In genomic region chr11:71517377-71517776, GRCm38 (mm10) we compare ENCODE assay signal across 14 mouse cellular contexts.
DNase-seq lines count a peak whose midpoint lies in the region; ATAC-seq and TF ChIP-seq lines count a peak whose summit lies in the region.
"Had no signal": no experiment of that assay in that cellular context is flagged by ENCODE, and none has a peak within 500 bp of the region (broad histone marks: within the 10 kb centered on the region; RNA-seq: fewer than 3 reads in every experiment).

No protein-coding gene starts in this region.

- ATAC-seq in heart, embryonic 11.5 days (replicated peaks; ENCODE audit: insufficient number of reproducible peaks, low FRiP score, low TSS enrichment): no peak
- peak; percentile 61; the same call in 1 of the 2 replicates for ATAC-seq in forebrain, embryonic 15.5 days (replicated peaks)
- peak; percentile 56 for ATAC-seq in midbrain, embryonic 15.5 days (replicated peaks)

- 29% methylated on average over 5 of the region's 5 CpGs for WGBS in heart, embryonic 11.5 days (ENCODE audit: insufficient replicate concordance)
- 4% methylated on average over 5 of the region's 5 CpGs for WGBS in forebrain, embryonic 15.5 days
- WGBS in midbrain, embryonic 15.5 days: 16% methylated on average over 5 of the region's 5 CpGs

- intact Hi-C loops in left cerebral cortex, adult 2 months (cut with DNase I): no loop called here

- no peak overlapping the region for H3K9ac ChIP-seq in heart, embryonic 11.5 days (ENCODE audit: low read depth, low read length)
- H3K9ac ChIP-seq in forebrain, embryonic 15.5 days (replicated peaks): no peak overlapping the region
- no peak overlapping the region for H3K9ac ChIP-seq in midbrain, embryonic 15.5 days
- H3K9ac ChIP-seq: embryonic facial prominence, embryonic 12.5 days; stomach, embryonic 15.5 days had no signal

- H3K27me3 ChIP-seq in heart, embryonic 11.5 days (ENCODE audit: control insufficient read depth, insufficient read depth, low read length): no peaks in the 10 kb centered on the region
- H3K27me3 ChIP-seq in forebrain, embryonic 15.5 days: no peaks in the 10 kb centered on the region
- H3K27me3 ChIP-seq in midbrain, embryonic 15.5 days (replicated peaks): no peaks in the 10 kb centered on the region
- H3K27me3 ChIP-seq: embryonic facial prominence, embryonic 12.5 days; stomach, embryonic 15.5 days had no signal

- DNase-seq in heart, adult 11 months: peak; percentile 78
- peak; percentile 64 for DNase-seq in embryo, embryonic 11 days
- DNase-seq in right cerebral cortex, postnatal 10 days (ENCODE audit: low spot score in 2 of 2): no peak
- DNase-seq in right cerebral cortex, postnatal 4 days: no peak
- DNase-seq in left cerebral cortex, adult 2 months (ENCODE audit: extremely low spot score in 1 of 2, low spot score in 2 of 2): no peak
- DNase-seq: cerebellum, adult 8-10 months; lung, adult 18-20 months; thymus, postnatal 14 days had no signal

- H3K4me2 ChIP-seq in heart, embryonic 11.5 days: no peak overlapping the region
- H3K4me2 ChIP-seq in forebrain, embryonic 15.5 days (replicated peaks): no peak overlapping the region
- no peak overlapping the region for H3K4me2 ChIP-seq in midbrain, embryonic 15.5 days
- H3K4me2 ChIP-seq: embryonic facial prominence, embryonic 12.5 days; stomach, embryonic 15.5 days had no signal

- no peak overlapping the region for H3K4me3 ChIP-seq in heart, embryonic 11.5 days (ENCODE audit: low read depth, low read length)
- H3K4me3 ChIP-seq in forebrain, embryonic 15.5 days: no peak overlapping the region
- no peak overlapping the region for H3K4me3 ChIP-seq in midbrain, embryonic 15.5 days
- H3K4me3 ChIP-seq in left cerebral cortex, adult 2 months: no peak overlapping the region
- H3K4me3 ChIP-seq: embryonic facial prominence, embryonic 12.5 days; stomach, embryonic 15.5 days had no signal

- H3K9me3 ChIP-seq in heart, embryonic 11.5 days (replicated peaks; ENCODE audit: control insufficient read depth, low read length): no peaks in the 10 kb centered on the region
- H3K9me3 ChIP-seq in forebrain, embryonic 15.5 days: no peaks in the 10 kb centered on the region
- no peaks in the 10 kb centered on the region for H3K9me3 ChIP-seq in midbrain, embryonic 15.5 days
- H3K9me3 ChIP-seq: embryonic facial prominence, embryonic 12.5 days; stomach, embryonic 15.5 days had no signal

- H3K27ac ChIP-seq in heart, embryonic 11.5 days (ENCODE audit: low read depth, low read length): no peak overlapping the region
- 0 out of 2 replicates have a peak overlapping the region, but pooled peaks have one; percentile 27 for H3K27ac ChIP-seq in forebrain, embryonic 15.5 days (replicated peaks)
- H3K27ac ChIP-seq in midbrain, embryonic 15.5 days: peak overlapping the region; percentile 55
- H3K27ac ChIP-seq in left cerebral cortex, adult 2 months: no peak overlapping the region
- H3K27ac ChIP-seq: embryonic facial prominence, embryonic 12.5 days; kidney, postnatal 0 days; stomach, embryonic 15.5 days had no signal

- no peaks in the 10 kb centered on the region for H3K4me1 ChIP-seq in heart, embryonic 11.5 days (ENCODE audit: control insufficient read depth, insufficient read depth, low read length)
- H3K4me1 ChIP-seq in forebrain, embryonic 15.5 days: peaks cover 13% of the 10 kb centered on the region; the same call in 1 of the 2 replicates
- peaks cover 9% of the 10 kb centered on the region; the same call in 1 of the 2 replicates for H3K4me1 ChIP-seq in midbrain, embryonic 15.5 days
- H3K4me1 ChIP-seq: stomach, embryonic 15.5 days had no signal

- no peaks in the 10 kb centered on the region for H3K36me3 ChIP-seq in heart, embryonic 11.5 days (ENCODE audit: control insufficient read depth, insufficient read depth, low read length)
- H3K36me3 ChIP-seq in forebrain, embryonic 15.5 days: no peaks in the 10 kb centered on the region
- no peaks in the 10 kb centered on the region for H3K36me3 ChIP-seq in midbrain, embryonic 15.5 days (replicated peaks)
- H3K36me3 ChIP-seq: embryonic facial prominence, embryonic 12.5 days; stomach, embryonic 15.5 days had no signal

- TF ChIP-seq CTCF in left cerebral cortex, adult 2 months (IDR thresholded peaks at IDR 0.05): no peak

Comparison
In these comparisons a context has a peak if more than half of its experiments do, and no peak if none do; other contexts are left out.
1. DNase-seq: peak in heart, adult 11 months (single experiment) and embryo, embryonic 11 days (single experiment); none in right cerebral cortex, postnatal 10 days (0 of 2), right cerebral cortex, postnatal 4 days (single experiment) and left cerebral cortex, adult 2 months (0 of 2).
2. H3K27ac ChIP-seq: peak in forebrain, embryonic 15.5 days (single experiment) and midbrain, embryonic 15.5 days (single experiment); none in heart, embryonic 11.5 days (single experiment) and left cerebral cortex, adult 2 months (single experiment).